Mouse (Mus musculus) intestine, embryonic 14.5 days (tissue): Measurements from ENCODE around the gene Abcb7. TPM values are rescaled to one million over a fixed set of nuclear protein-coding genes. Genes with fewer than 3 reads are reported as not detected.
"Not testable (repeated sequence)": the region's sequence is repeated elsewhere in the genome, so short reads cannot be mapped to it uniquely, and the experiment has no call there.

Source experiments
- ATAC-seq: fragments of 200-750 bp; cut with Nextera tagmentation; replicated peaks from 2 replicates; pipeline ENCODE4 v1.8.0; 2017; ENCODE audit warnings: low read depth, moderate number of reproducible peaks, moderate TSS enrichment, moderate library complexity; ENCODE audit not compliant: low FRiP score, low TSS enrichment
- DNase-seq: peaks from one replicate; pipeline ENCODE4 v3.0.0-alpha.2; 2018; ENCODE audit warnings: low spot score
- H3K27ac ChIP-seq: fragments of 300-500 bp; sonication (generic); 2 replicates; pipeline ENCODE4 v1.5.1; 2014; ENCODE audit warnings: low read depth, mild to moderate bottlenecking, control low read depth
- H3K27me3 ChIP-seq: fragments of 300-500 bp; sonication (generic); replicated peaks from 2 replicates; pipeline ENCODE4 v1.6.1; 2014; ENCODE audit warnings: low read length, control low read depth; ENCODE audit not compliant: control insufficient read depth, insufficient read depth
- H3K36me3 ChIP-seq: fragments of 300-500 bp; sonication (generic); 2 replicates; pipeline ENCODE4 v1.6.1; 2014; ENCODE audit warnings: low read length, control low read depth; ENCODE audit not compliant: control insufficient read depth, insufficient read depth
- H3K4me1 ChIP-seq: fragments of 300-500 bp; sonication (generic); replicated peaks from 2 replicates; pipeline ENCODE4 v1.6.1; 2014; ENCODE audit warnings: low read length, control low read depth, mixed read lengths; ENCODE audit not compliant: control insufficient read depth, insufficient read depth
- H3K4me2 ChIP-seq: fragments of 300-500 bp; sonication (generic); 2 replicates; pipeline ENCODE4 v1.6.1; 2014; ENCODE audit warnings: low read length
- H3K4me3 ChIP-seq: fragments of 300-500 bp; sonication (generic); 2 replicates; pipeline ENCODE4 v1.5.1; 2014; ENCODE audit warnings: low read depth, low read length, control low read depth, mixed read lengths
- H3K9ac ChIP-seq: fragments of 300-500 bp; sonication (generic); 2 replicates; pipeline ENCODE4 v1.6.1; 2014; ENCODE audit warnings: mild to moderate bottlenecking, low read length
- H3K9me3 ChIP-seq: fragments of 300-500 bp; sonication (generic); 2 replicates; pipeline ENCODE4 v1.6.1; 2016; ENCODE audit warnings: low read length, control low read depth; ENCODE audit not compliant: control insufficient read depth
- WGBS: fragments of 180-500 bp; shearing (Covaris S2); extraction: QIAGEN DNeasy Blood & Tissue Kit; methylation state at CpG from one replicate; pipeline ENCODE4 v1.1.7; 2014; 5-methylcytosine and 5-hydroxymethylcytosine counted together
- polyA plus RNA-seq: library from polyadenylated mRNA; unstranded; fragments of >200 nt; fragmentation: Nextera tagmentation; extraction: Ambion mirVana; gene quantifications from 2 replicates; pipeline ENCODE4 v1.2.1, GENCODE M21; 2014

The Abcb7 gene
- polyA plus RNA-seq, 1 experiment from 2014 or later = 12.4 TPM

GRCm38 (mm10) chrX:104397526-104397925 is 16.1 kb downstream of the Abcb7 start:
- WGBS = 36% methylated on average over 1 of the region's 1 CpGs
- DNase-seq (no peak), ATAC-seq (no peak)
- Histone ChIP-seq H3K27ac (no peak overlapping the region), H3K36me3 (no peaks in the 10 kb centered on the region), H3K4me3 (no peak overlapping the region), H3K27me3 (no peaks in the 10 kb centered on the region), H3K9ac (no peak overlapping the region), H3K4me1 (no peaks in the 10 kb centered on the region), H3K4me2 (no peak overlapping the region), H3K9me3 (no peaks in the 10 kb centered on the region)

DNA sequence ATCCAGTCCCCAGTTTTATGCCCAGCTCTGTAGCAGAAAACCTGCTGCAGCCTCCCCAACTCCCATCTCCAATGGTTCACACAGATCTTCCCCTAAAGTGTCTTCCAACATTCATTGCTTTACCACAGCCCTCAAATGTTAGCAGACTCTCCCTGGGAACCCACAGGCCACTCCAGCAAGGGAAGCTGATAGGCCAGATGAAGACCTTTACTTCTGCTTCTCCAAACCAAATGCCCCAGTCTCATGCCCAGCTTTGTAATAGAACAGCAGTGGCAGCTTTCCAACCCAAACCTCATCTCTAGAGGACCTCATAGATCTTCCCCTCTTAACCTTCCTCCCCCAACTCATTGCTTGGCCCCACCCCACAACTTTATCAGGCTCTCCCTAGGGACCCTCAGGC is 54.0 kb downstream of the Abcb7 start:
- DNase-seq = no peak
- Histone ChIP-seq H3K4me3 (no peak overlapping the region), H3K27ac (no peak overlapping the region), H3K9ac (no peak overlapping the region), H3K27me3 (no peaks in the 10 kb centered on the region), H3K4me2 (no peak overlapping the region), H3K9me3 (no peaks in the 10 kb centered on the region), H3K36me3 (no peaks in the 10 kb centered on the region), H3K4me1 (no peaks in the 10 kb centered on the region)
- no peak for ATAC-seq

DNA sequence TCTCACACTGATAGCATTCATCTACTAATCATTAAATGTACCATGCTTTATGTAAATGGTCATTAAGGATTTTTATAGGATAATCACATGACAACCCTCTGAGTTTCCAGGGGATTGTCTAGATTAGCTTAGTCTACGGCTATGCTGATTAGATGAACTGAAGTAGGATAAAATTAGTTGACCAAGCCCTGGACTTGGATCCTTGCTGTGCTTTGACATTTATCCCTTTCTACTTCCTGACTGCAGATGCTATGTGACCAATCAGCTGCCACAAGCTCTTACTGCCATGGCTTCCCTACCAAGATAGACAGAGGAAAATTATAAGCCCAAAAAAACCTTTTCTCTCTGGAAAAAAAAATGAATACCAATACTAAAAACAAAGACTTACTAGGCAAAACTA is 57.8 kb downstream of the Abcb7 start:
- H3K4me3 ChIP-seq = no peak overlapping the region
- ATAC-seq (no peak), DNase-seq (no peak)
- no peak overlapping the region for H3K4me2 ChIP-seq
- no peak overlapping the region for H3K9ac ChIP-seq
- H3K36me3 ChIP-seq = no peaks in the 10 kb centered on the region
- no peak overlapping the region for H3K27ac ChIP-seq
- WGBS = 77% methylated on average over 1 of the region's 1 CpGs
- H3K4me1 ChIP-seq = no peaks in the 10 kb centered on the region
- no peaks in the 10 kb centered on the region for H3K27me3 ChIP-seq
- no peaks in the 10 kb centered on the region for H3K9me3 ChIP-seq

- H3K4me2 ChIP-seq, DNase-seq, H3K9me3 ChIP-seq, H3K27ac ChIP-seq, H3K4me1 ChIP-seq, H3K27me3 ChIP-seq, H3K4me3 ChIP-seq, H3K9ac ChIP-seq, ATAC-seq, H3K36me3 ChIP-seq: not testable (repeated sequence)
- 89% methylated on average over 25 of the region's 31 CpGs for WGBS
Observed at GRCm38 (mm10) chrX:104348146-104348545, 65.5 kb downstream of the Abcb7 start.

DNA sequence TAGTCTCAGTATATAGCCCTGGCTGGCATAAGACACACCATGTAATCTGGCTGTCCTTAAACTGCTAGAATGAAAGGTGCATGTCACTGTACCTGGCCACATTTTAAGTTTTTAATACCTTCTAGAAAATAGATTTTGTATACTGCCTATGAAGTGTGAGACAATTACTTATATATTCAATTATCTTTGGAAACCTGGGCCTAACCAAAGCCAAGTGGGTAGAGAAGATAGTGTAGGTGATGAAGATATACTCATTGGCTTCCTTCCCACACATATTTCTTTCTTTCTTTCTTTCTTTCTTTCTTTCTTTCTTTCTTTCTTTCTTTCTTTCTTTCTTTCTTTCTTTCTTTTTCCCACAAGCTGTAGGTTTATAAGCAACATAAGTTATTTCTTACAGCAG is 121.9 kb downstream of the Abcb7 start:
- ATAC-seq (no peak), DNase-seq (no peak)
- Histone ChIP-seq H3K9me3 (no peaks in the 10 kb centered on the region), H3K36me3 (no peaks in the 10 kb centered on the region; the same call in 1 of the 2 replicates), H3K4me1 (no peaks in the 10 kb centered on the region), H3K27ac (no peak overlapping the region), H3K4me2 (no peak overlapping the region), H3K27me3 (no peaks in the 10 kb centered on the region), H3K4me3 (no peak overlapping the region), H3K9ac (no peak overlapping the region)

DNA sequence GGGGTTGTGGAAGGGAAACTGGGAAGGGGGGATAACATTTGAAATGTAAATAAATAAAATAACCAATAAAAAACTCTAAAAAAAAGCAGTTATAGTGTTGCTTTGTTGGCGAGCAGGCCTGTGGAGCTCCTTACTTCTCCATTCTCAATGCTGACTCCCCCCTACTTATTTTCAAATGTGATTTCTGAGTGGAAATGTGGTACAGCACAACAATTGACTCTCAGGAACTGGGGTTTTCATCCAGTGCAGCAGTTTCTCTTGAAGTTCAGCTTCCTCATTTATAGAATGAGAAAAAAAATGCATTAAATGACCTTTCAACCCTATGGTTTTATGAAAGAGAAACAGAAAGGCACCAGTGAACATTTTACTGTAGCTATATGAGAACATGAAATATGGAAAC is 133.8 kb downstream of the Abcb7 start:
- H3K9me3 ChIP-seq = no peaks in the 10 kb centered on the region
- no peaks in the 10 kb centered on the region for H3K4me1 ChIP-seq
- H3K27me3 ChIP-seq = no peaks in the 10 kb centered on the region
- no peak overlapping the region for H3K4me3 ChIP-seq
- 88% methylated on average over 1 of the region's 1 CpGs for WGBS
- ATAC-seq = no peak
- no peak overlapping the region for H3K27ac ChIP-seq
- no peaks in the 10 kb centered on the region for H3K36me3 ChIP-seq
- H3K4me2 ChIP-seq = no peak overlapping the region
- H3K9ac ChIP-seq = no peak overlapping the region
- DNase-seq = no peak

DNA sequence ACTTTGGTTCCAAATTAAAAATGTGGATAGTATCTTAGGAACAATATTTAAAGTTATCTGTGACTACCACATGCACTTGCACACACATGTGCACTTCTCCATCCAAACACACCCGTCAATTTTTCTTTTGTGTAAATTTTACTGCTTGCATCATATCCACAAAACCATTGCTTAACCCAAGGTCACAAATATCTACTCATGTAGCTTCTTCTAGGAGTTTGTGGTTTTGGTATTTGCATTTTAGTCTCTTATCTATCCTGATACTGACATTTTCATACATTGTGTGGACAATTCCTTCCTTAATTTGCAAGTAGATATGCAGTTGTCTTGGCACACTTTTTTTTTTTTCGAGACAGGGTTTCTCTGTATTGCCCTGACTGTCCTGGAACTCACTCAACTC is 149.3 kb downstream of the Abcb7 start:
- Histone ChIP-seq H3K9ac (no peak overlapping the region), H3K27me3 (no peaks in the 10 kb centered on the region), H3K9me3 (no peaks in the 10 kb centered on the region), H3K4me2 (no peak overlapping the region), H3K27ac (no peak overlapping the region), H3K36me3 (no peaks in the 10 kb centered on the region), H3K4me3 (no peak overlapping the region), H3K4me1 (no peaks in the 10 kb centered on the region)
- WGBS = 80% methylated on average over 2 of the region's 2 CpGs
- no peak for DNase-seq
- ATAC-seq = no peak

GRCm38 (mm10) chrX:104262468-104262867 is 151.2 kb downstream of the Abcb7 start:
- H3K9me3 ChIP-seq = no peaks in the 10 kb centered on the region
- no peaks in the 10 kb centered on the region for H3K36me3 ChIP-seq
- H3K4me3 ChIP-seq = no peak overlapping the region
- 75% methylated on average over 1 of the region's 1 CpGs for WGBS
- no peaks in the 10 kb centered on the region for H3K4me1 ChIP-seq
- no peak overlapping the region for H3K27ac ChIP-seq
- no peak overlapping the region for H3K9ac ChIP-seq
- no peak for ATAC-seq
- no peak for DNase-seq
- no peaks in the 10 kb centered on the region for H3K27me3 ChIP-seq
- no peak overlapping the region for H3K4me2 ChIP-seq

GRCm38 (mm10) chrX:104256561-104256960 is 157.1 kb downstream of the Abcb7 start:
- Histone ChIP-seq H3K36me3 (no peaks in the 10 kb centered on the region), H3K27ac (no peak overlapping the region), H3K9ac (no peak overlapping the region), H3K4me2 (no peak overlapping the region), H3K4me1 (no peaks in the 10 kb centered on the region), H3K9me3 (no peaks in the 10 kb centered on the region), H3K27me3 (no peaks in the 10 kb centered on the region), H3K4me3 (no peak overlapping the region)
- ATAC-seq = no peak
- no peak for DNase-seq
- 33% methylated on average over 1 of the region's 1 CpGs for WGBS
